Mouse (Mus musculus): Measurements from ENCODE around the gene Opn3.

Gene Opn3

DNA sequence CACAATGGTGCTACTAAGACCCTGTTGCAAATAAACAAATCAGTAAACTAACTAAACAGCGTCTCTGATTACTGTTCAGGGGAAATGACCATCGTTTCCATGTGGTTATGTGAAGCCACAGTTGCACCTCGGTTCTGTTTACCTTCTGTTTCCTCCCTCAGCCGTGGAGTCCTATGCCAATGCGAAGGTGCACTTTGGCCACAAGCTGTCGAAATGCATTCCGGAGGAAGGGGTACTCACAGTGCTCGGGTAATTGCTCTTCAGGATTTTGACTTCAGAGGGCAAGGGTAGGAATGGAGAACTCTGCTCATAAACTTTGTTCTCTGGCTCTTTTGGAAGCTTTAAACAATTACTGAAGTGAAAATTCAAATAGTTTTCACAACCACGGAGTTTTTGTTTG, 45.6 kb downstream of the Opn3 start:
- DNase-seq, result no peak

DNA sequence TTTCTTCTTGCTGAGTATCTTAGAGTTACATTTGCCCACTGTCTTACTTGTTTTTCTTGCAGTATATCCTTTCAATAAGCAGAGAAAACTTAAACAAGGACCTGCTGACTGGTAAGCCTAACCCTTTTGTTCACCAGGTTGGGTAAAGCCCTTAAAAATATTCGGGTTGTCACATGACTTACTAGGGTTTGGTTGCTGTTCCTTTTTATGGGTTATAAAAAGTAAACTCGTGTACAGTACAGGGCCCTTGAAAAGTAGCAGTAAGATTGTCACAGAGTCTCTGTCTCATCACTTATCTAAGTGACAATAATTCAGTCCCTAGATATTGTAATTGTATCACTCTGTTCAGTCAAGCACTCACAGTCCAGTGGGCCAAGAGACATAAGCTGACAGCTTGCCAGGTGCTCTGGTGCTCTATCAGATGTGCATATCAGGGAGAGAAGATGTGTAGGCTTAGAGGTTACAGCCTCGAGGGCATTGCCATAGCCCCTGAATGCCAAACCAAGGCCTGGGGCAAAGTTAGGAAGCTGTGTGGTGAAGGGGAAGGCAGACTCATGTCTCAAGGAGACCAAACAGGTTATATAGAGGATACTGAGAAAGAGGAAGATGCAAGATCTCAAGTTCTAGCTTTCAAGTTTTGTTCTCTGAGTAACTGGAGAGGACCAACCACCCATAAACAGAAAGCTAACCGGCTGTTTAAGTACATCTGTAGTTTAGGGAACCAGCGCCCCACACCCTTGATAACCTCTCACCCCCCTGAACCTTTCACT, 48.9 kb downstream of the Opn3 start:
- no peak for DNase-seq

DNA sequence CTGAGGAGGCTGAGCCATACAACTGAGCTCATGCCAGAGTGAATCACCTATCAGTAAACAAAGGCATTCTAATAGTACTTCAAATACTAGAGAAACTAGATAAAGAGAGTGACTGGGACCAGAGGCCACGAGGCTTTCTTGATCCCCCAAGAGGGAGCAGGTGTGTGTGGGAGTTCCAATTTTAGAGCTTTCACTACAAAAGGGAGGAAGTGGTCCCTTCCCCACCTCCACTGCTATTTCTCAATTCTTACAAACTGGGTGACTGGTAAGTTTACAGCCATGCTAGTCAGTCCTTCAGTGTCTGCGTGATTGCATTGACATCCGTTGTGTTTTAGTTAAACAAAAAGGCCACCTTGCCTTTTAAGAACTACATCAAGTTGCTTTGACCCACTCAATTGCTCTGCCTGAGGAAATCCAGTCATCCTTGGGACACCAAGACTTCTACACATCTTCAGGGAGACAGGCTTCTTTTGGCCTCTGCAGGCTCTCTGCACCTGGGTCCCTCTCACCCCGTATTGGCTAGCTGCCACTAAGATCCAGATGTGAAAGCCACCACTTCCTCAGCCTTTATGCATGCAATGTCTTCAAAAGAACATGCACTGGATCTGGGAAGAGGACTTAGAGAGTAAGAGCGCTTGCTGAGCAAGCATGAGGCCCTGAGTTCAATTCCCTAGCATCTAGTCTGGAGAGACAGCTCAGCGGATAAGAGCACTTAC, 52.0 kb downstream of the Opn3 start:
- DNase-seq, result no peak

DNA sequence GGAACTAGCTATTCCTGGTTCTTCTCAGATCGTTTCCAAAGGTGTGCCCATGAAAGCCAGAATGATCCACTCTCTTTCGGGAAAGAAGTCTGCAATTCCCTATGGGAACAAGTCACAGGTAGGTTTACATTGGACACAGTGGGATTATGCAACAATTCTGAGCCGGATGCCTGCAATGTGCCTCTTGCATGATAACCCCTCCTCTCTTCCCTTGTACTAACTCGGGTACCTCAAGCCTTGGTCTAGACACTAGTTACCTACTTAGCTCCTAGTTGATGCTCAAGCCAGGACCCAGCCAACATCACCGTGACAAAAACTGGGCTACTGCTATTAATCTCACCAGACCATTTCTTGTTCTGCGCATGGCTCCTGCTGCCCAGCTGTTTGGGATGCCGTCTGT, 53.5 kb downstream of the Opn3 start:
- DNase-seq, result no peak

DNA sequence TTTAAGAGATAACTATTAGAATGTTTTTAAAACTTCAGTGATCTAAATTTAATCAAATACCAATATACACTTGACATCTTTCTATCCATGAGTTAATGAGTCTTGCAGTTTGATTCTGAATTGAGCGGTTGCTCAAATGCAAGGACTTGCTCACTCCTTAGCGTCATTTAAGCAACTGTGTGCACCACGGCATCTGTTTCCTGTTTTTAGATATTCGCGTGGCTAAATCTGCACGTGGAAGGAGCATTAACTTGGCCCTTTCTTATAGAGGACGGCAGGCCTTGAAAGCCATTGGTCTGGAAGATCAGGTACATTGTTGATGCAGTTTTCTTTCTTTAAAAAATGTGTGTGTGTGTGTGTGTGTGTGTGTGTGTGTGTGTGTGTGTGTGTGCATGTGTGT, 54.9 kb downstream of the Opn3 start:
- DNase-seq, result no peak

DNA sequence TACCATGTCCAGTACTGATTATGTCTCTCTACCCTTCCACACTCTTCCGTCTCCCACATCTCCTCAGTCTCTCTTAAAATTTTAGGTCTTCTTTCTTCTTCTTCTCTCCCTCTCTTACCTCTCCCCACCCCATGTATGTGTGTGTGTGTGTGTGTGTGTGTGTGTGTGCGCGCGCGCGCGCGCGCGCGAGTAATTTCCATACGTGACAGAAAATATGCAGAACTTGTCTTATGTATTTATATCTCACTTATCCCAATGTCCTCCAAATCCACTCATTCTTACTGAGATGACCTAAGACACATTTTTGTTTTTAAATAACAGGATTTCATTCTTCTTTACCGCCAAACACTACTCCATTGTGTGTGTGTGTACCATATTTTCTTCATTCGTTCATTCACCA, 60.1 kb downstream of the Opn3 start:
- no peak for DNase-seq

- DNase-seq, result no peak
Measured at GRCm38 (mm10) chr1:175631721-175632221, 60.8 kb downstream of the Opn3 start.

DNA sequence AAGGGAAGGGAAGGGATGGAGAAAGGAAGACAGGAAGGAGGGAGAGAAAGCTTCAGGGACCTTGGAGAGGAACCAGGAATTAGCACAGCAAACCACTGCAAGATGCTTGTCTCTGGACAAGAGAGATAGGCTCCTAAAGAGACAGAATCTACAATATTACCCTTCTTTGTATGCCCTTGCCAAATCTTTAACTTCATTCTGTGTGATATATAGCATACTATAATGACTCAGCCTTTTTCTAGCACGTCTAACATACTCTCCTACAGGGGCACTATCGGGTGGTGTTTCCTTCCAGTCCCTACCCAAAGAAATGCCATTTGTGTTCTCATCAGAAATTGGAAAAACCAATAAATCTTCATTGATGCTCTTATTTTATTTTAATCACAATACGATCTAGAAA, 61.5 kb downstream of the Opn3 start:
- DNase-seq, result no peak

GRCm38 (mm10) chr1:175630345-175630744, 62.2 kb downstream of the Opn3 start:
- no peak for DNase-seq

DNA sequence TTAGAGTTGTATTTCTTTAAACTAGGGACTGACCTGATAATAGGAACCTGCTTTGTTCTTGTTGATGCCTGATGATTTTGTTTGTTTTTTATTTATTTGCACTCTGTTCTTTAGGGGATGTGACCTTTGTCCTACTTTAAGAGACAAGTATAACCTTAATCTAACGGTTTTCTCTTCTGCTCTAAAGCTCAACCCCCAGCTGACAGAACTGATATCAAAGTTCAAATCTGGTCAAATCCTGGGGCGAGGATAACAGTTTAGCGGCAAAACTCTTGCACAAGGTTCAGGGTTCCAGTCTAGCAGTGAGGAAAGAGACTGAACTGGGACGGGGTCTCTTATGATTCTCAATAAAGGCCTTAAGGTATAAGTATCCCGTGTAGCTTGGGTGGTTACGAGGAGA, 63.3 kb downstream of the Opn3 start:
- DNase-seq, result no peak

DNA sequence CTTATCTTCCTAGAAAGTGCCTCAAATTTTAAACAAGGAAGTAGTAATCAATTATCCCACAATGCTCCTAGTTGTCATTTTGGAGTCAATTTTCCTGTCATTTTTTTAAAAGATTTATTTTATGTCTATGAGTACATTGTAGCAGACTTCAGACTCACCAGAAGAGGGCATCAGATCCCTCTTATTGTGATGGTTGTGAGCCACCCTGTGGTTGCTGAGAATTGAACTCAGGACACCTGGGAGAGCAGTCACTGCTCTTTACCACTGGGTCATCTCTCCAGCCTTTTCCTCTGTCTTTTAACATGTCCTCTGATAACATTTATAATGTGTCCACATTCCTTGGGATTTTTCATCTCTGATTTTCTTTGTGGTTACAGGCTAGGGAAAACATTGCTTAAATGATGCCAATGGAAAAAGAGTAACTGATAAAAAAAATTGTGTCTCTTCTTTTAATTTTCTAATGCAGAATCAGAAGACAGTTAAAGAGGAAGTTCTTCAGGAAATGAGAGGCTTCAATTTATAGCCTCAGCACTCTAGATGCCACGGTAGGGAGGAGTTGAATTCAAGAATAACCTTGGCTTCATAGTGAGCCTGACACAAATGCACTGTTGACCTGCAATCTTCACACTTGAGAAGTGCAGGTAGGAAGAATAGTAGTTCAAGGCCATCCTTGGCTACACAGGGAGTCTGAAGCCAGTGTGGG, 66.4 kb downstream of the Opn3 start:
- DNase-seq, result peak; percentile 50 to 64

DNA sequence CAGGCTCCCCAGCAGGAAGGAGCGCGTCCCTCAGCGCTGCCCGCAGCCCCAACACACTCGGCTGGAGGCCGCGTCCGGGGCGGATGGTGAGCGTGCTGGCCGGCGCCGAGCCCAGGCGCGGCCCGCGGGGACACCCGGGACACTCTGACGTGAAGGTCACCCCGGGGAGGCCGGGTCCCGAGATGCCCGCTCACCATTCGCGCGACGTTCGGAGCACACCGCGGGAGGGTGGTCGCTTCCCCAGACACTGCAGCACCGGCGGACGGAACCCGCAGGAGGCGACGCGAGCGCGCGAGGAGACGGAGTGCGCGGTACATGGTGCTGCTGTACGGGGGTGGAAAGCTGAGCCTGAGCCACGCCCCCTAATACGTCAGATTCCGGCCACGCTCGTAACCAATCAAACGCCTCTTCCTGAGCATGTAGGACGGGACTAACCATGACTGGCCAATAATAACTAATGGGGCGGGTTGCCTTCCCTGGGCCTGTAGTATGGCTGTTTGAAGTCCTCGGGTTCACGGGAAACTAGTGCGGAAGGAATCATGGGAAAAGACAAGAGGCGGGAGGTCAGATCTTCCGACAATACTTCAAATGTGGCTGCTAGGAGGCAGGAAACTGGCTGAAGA, 67.2 kb downstream of the Opn3 start, which contains the start of gene Fh1:
Fh1 (minus strand) TSS at position 379 of the 623 bp plus-strand sequence.
- DNase-seq, result peak; percentile 97

- no peak for DNase-seq
Measured at GRCm38 (mm10) chr1:175623656-175624055, 68.9 kb downstream of the Opn3 start.

DNA sequence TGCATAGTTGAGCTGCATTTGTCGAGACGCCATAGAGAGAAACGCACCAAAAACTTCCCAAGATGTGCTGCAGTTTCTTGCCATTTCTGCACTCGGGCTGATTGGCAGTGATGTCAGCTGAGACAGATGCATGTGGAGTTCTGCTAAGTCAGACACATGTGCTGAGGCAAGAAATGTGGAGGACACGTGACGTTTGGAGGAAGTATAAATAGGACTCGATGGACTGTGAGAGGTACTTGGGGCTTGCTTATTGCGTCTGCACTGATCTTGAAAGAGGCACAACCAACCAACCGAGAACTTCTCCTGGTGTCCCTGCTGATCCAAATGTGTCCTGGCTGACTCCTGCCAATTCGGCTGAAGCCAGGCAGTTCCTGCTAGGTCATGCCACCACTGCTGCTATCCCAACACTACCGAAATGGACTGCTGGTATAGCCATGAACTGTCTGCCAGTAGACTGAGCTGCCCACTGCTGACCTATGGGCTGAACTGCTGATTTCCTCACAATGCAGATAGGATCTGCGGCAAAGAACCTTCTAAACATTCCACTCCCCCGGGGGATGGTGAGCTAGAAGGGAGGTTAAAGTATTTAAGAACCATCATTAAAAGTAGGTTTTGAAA, 72.7 kb downstream of the Opn3 start, which contains the start of gene Kmo:
Kmo (plus strand) TSS at position 568 of the 618 bp plus-strand sequence.
- DNase-seq, result no peak

DNA sequence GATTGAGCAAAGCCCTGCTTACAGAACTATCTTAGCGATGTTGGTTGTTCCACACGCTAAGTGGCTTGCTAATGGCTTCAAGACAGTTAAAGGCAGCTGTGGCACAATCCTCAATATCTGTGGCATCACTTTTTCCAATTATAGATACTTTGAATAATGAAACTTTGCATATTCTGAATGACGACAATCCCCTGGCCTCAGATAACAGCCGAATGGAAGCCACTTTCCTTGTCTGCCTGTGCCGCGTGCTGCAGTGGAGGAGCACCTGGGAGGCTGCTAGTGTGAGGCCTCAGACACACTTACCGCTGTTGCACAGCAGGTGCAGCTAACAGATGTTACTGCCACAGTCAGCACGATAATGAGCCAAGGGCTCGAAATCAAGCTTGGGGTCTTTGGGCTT, 77.6 kb downstream of the Opn3 start:
- DNase-seq, result no peak

Measured in cerebellum, postnatal 10 days (tissue).